Mouse (Mus musculus) mesoderm, embryonic 11.5 days (tissue): Measurements from ENCODE around the gene Sez6l.

Source experiments
- DNase-seq: peaks from one replicate; pipeline ENCODE4 v3.0.0-alpha.2; 2012; ENCODE audit warnings: low read depth, low spot score

The Sez6l gene

GRCm38 (mm10) chr5:112389352-112389751 lies 187.6 kb downstream of the Sez6l start:
- DNase-seq = no peak

GRCm38 (mm10) chr5:112385973-112386372 lies 191.0 kb downstream of the Sez6l start:
- DNase-seq = no peak

- no peak for DNase-seq
These were observed 192.0 kb downstream of the Sez6l start for GRCm38 (mm10) chr5:112384805-112385472.

- DNase-seq = no peak
These were observed 194.2 kb downstream of the Sez6l start for GRCm38 (mm10) chr5:112382641-112383330.

- no peak for DNase-seq
These were observed 194.9 kb downstream of the Sez6l start for GRCm38 (mm10) chr5:112382042-112382441.

GRCm38 (mm10) chr5:112381154-112381553 lies 195.8 kb downstream of the Sez6l start:
- DNase-seq = no peak

GRCm38 (mm10) chr5:112378716-112379115 lies 198.3 kb downstream of the Sez6l start:
- no peak for DNase-seq

GRCm38 (mm10) chr5:112377380-112377779 lies 199.6 kb downstream of the Sez6l start:
- DNase-seq = no peak

- no peak for DNase-seq
These were observed 200.9 kb downstream of the Sez6l start for GRCm38 (mm10) chr5:112376111-112376510.

GRCm38 (mm10) chr5:112371933-112372332 lies 205.1 kb downstream of the Sez6l start:
- peak; percentile 54 for DNase-seq

- DNase-seq = no peak
These were observed 206.7 kb downstream of the Sez6l start for GRCm38 (mm10) chr5:112370236-112370813.

- no peak for DNase-seq
These were observed 207.7 kb downstream of the Sez6l start for GRCm38 (mm10) chr5:112369326-112369725.
